Mouse (Mus musculus): Measurements from ENCODE around the gene Akr7a5.

DNA sequence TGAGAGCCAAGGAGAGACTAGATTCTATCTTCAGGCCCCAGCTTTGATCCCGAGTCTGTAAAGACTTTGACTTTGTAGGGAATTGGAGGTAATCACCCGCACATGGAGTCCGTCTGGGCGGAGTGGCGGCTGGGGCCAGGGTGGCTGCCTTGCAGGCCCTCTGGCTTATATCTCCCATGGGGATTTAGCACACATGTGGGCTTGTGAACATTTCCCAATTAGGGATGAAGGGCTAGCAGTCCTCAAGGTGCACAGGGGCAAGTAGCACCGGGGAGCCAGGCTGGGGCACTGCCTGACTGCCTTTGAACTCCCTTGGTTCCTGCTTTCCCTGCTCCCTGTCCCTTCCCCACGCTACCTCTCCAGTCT lies 44.1 kb upstream of the Akr7a5 start:
- TF ChIP-seq CTCF (IDR thresholded peaks at IDR 0.05; ENCODE audit: extremely low read depth, insufficient read depth, insufficient read length, insufficient replicate concordance), result no peak
- TF ChIP-seq POLR2A (IDR thresholded peaks at IDR 0.05; ENCODE audit: low read depth, low read length), result no peak

Measured in spleen, adult 2 months (tissue).